Mouse (Mus musculus) MEL (cell line): ENCODE measurements around the gene Kctd10. TPM values are rescaled to one million over a fixed set of nuclear protein-coding genes. Genes with fewer than 3 reads are reported as not detected.

Experiments
- CHD1 ChIP-seq: IDR thresholded peaks from 2 replicates; pipeline ENCODE4 v1.6.1; 2012; ENCODE audit warnings: low read depth, mild to moderate bottlenecking, inconsistent platforms, low read length, improper control_type of control experiment
- CTCF ChIP-seq, 3 experiments: IDR thresholded peaks in 2 of 3; conservative IDR thresholded peaks in 1 of 3; 2 replicates each; pipeline ENCODE4 v1.5.1; 2011 to 2012; ENCODE audit warnings: low read length in 3 of 3, low read depth in 2 of 3, mild to moderate bottlenecking in 2 of 3, improper control_type of control experiment in 1 of 3, inconsistent platforms in 1 of 3, mixed read lengths in 1 of 3, moderate library complexity in 1 of 3; ENCODE audit not compliant: control insufficient read depth in 1 of 3, insufficient read depth in 1 of 3, poor library complexity in 1 of 3, severe bottlenecking in 1 of 3
- E2F4 ChIP-seq: IDR thresholded peaks from 2 replicates; pipeline ENCODE4 v1.6.1; 2011; ENCODE audit warnings: low read depth, low read length, improper control_type of control experiment, borderline replicate concordance
- EP300 ChIP-seq, 2 experiments: IDR thresholded peaks; 2 replicates each; pipeline ENCODE4 v1.6.1; 2011; ENCODE audit warnings: improper control_type of control experiment in 2 of 2, low read length in 2 of 2, low read depth in 1 of 2, mild to moderate bottlenecking in 1 of 2
- GABPA ChIP-seq: IDR thresholded peaks from 2 replicates; pipeline ENCODE4 v1.6.1; 2012; ENCODE audit warnings: low read depth, mild to moderate bottlenecking, inconsistent platforms, low read length, improper control_type of control experiment, moderate library complexity
- HCFC1 ChIP-seq: IDR thresholded peaks from 2 replicates; pipeline ENCODE4 v1.6.1; 2012; ENCODE audit warnings: low read depth, mild to moderate bottlenecking, inconsistent platforms, low read length, improper control_type of control experiment, moderate library complexity
- JUND ChIP-seq: IDR thresholded peaks from 2 replicates; pipeline ENCODE4 v1.6.1; 2011; ENCODE audit warnings: low read depth, mild to moderate bottlenecking, improper control_type of control experiment, low read length
- MAFK ChIP-seq: IDR thresholded peaks from 2 replicates; pipeline ENCODE4 v1.6.1; 2011; ENCODE audit warnings: low read depth, mild to moderate bottlenecking, low read length, improper control_type of control experiment, borderline replicate concordance
- MAZ ChIP-seq: IDR thresholded peaks from 2 replicates; pipeline ENCODE4 v1.6.1; 2012; ENCODE audit warnings: low read depth, mild to moderate bottlenecking, inconsistent platforms, low read length, improper control_type of control experiment
- MXI1 ChIP-seq: IDR thresholded peaks from 2 replicates; pipeline ENCODE4 v1.6.1; 2011; ENCODE audit warnings: mild to moderate bottlenecking, low read depth, low read length, improper control_type of control experiment
- MYC ChIP-seq: IDR thresholded peaks from 2 replicates; pipeline ENCODE4 v1.6.1; 2011; ENCODE audit warnings: low read depth, mild to moderate bottlenecking, low read length, improper control_type of control experiment, moderate library complexity
- NELFE ChIP-seq: IDR thresholded peaks from 2 replicates; pipeline ENCODE4 v1.6.1; 2011; ENCODE audit warnings: low read depth, low read length, improper control_type of control experiment
- NRF1 ChIP-seq: IDR thresholded peaks from 2 replicates; pipeline ENCODE4 v1.6.1; 2014; ENCODE audit warnings: low read depth, mild to moderate bottlenecking, inconsistent platforms, low read length, improper control_type of control experiment, moderate library complexity; ENCODE audit not compliant: poor library complexity, insufficient read depth, severe bottlenecking
- POLR2A ChIP-seq, 2 experiments: IDR thresholded peaks; 2 replicates each; pipeline ENCODE4 v1.6.1; 2011 to 2012; ENCODE audit warnings: low read length in 2 of 2, mild to moderate bottlenecking in 2 of 2, control low read depth in 1 of 2, improper control_type of control experiment in 1 of 2, low read depth in 1 of 2, moderate library complexity in 1 of 2; ENCODE audit not compliant: control insufficient read depth in 1 of 2, insufficient read depth in 1 of 2, poor library complexity in 1 of 2
- POLR2AphosphoS2 ChIP-seq: IDR thresholded peaks from 2 replicates; pipeline ENCODE4 v1.6.1; 2011; ENCODE audit warnings: low read length, improper control_type of control experiment
- POLR2AphosphoS5 ChIP-seq: IDR thresholded peaks from 2 replicates; pipeline ENCODE4 v1.6.1; 2012; ENCODE audit warnings: low read depth, borderline replicate concordance, mild to moderate bottlenecking, inconsistent platforms, low read length, moderate library complexity, mixed read lengths
- RAD21 ChIP-seq: IDR thresholded peaks from 2 replicates; pipeline ENCODE4 v1.6.1; 2011; ENCODE audit warnings: mild to moderate bottlenecking, low read depth, low read length, improper control_type of control experiment
- TAL1 ChIP-seq: IDR thresholded peaks from 2 replicates; pipeline ENCODE4 v1.6.1; 2012; ENCODE audit warnings: mild to moderate bottlenecking, inconsistent platforms, low read length, moderate library complexity, mixed read lengths
- TBP ChIP-seq: IDR thresholded peaks from 2 replicates; pipeline ENCODE4 v1.8.0; 2011; ENCODE audit warnings: low read depth, low read length, improper control_type of control experiment
- TCF12 ChIP-seq: IDR thresholded peaks from 2 replicates; pipeline ENCODE4 v1.6.1; 2014; ENCODE audit warnings: low read depth, mild to moderate bottlenecking, inconsistent platforms, low read length, improper control_type of control experiment, moderate library complexity
- UBTF ChIP-seq: IDR thresholded peaks from 2 replicates; pipeline ENCODE4 v1.6.1; 2012; ENCODE audit warnings: low read depth, mild to moderate bottlenecking, inconsistent platforms, low read length, improper control_type of control experiment, moderate library complexity, borderline replicate concordance; ENCODE audit not compliant: insufficient read depth
- USF2 ChIP-seq, 2 experiments: IDR thresholded peaks; 2 replicates each; pipeline ENCODE4 v1.6.1; 2011 to 2012; ENCODE audit warnings: improper control_type of control experiment in 2 of 2, low read length in 2 of 2, borderline replicate concordance in 1 of 2, inconsistent platforms in 1 of 2, low read depth in 1 of 2, mild to moderate bottlenecking in 1 of 2; ENCODE audit not compliant: insufficient read depth in 1 of 2
- ZC3H11A ChIP-seq: IDR thresholded peaks from 2 replicates; pipeline ENCODE4 v1.6.1; 2012; ENCODE audit warnings: low read depth, mild to moderate bottlenecking, inconsistent platforms, low read length, improper control_type of control experiment
- ZMIZ1 ChIP-seq: IDR thresholded peaks from 2 replicates; pipeline ENCODE4 v1.6.1; 2012; ENCODE audit warnings: low read depth, mild to moderate bottlenecking, inconsistent platforms, low read length, improper control_type of control experiment, moderate library complexity
- polyA plus RNA-seq, 2 experiments: library from polyadenylated mRNA; stranded (reverse) in 1 of 2; unstranded in 1 of 2; fragments of >175 nt in 1 of 2; fragments of >200 nt in 1 of 2; gene quantifications; 2 replicates each; pipeline versions ENCODE4 v1.2.1 to v1.2.4; 2012; ENCODE audit warnings: low replicate concordance in 2 of 2, low read depth in 1 of 2; ENCODE audit not compliant: insufficient read length in 2 of 2, insufficient read depth in 1 of 2, missing spikeins in 1 of 2
- total RNA-seq: library from RNA; depleted of rRNA; stranded (reverse); fragments of 300-350 nt; gene quantifications from 2 replicates; pipeline ENCODE4 v1.2.3, GENCODE M21; 2012

Kctd10 gene
- total and polyA plus RNA-seq, 3 experiments = 42.2 to 47.8 TPM; not detected in 1

- TF ChIP-seq NRF1 (no peak), TAL1 (no peak), TCF12 (peak; percentile 66; the same call in 1 of the 2 replicates), E2F4 (no peak), HCFC1 (peak; percentile 52; the same call in 1 of the 2 replicates), TBP (no peak), RAD21 (no peak), MXI1 (no peak; the same call in 1 of the 2 replicates), NELFE (no peak), POLR2AphosphoS2 (no peak), EP300 (IDR thresholded peaks at IDR 0.05; ENCODE audit: low read depth in 1 of 2, low read length in 2 of 2) (peak; percentile 32 to 37), GABPA (no peak), MAFK (no peak), ZMIZ1 (no peak), POLR2A (IDR thresholded peaks at IDR 0.05; ENCODE audit: control insufficient read depth in 1 of 2, insufficient read depth in 1 of 2, low read depth in 1 of 2, low read length in 2 of 2, poor library complexity in 1 of 2) (no peak), MAZ (no peak), UBTF (no peak), JUND (no peak), CHD1 (0 out of 2 replicates have a peak, but pooled peaks have one; percentile 70), CTCF (IDR thresholded peaks at IDR 0.05 in 2 of 3, conservative IDR thresholded peaks at IDR 0.05 in 1 of 3; ENCODE audit: control insufficient read depth in 1 of 3, insufficient read depth in 1 of 3, low read depth in 2 of 3, low read length in 3 of 3, poor library complexity in 1 of 3, severe bottlenecking in 1 of 3) (no peak), POLR2AphosphoS5 (no peak), MYC (0 out of 2 replicates have a peak, but pooled peaks have one; percentile 16), ZC3H11A (no peak), USF2 (IDR thresholded peaks at IDR 0.05; ENCODE audit: borderline replicate concordance in 1 of 2, insufficient read depth in 1 of 2, low read depth in 1 of 2, low read length in 2 of 2) (no peak)
These were observed 2.0 kb downstream of the Kctd10 start (continued) for GRCm38 (mm10) chr5:114378177-114378920.
